Mouse (Mus musculus): ENCODE data around the gene Sema4b. TPM values are rescaled to one million over a fixed set of nuclear protein-coding genes. Genes with fewer than 3 reads are reported as not detected.

Sema4b gene
- polyA plus RNA-seq, 1 experiment from 2014 or later, result 12.4 TPM

GRCm38 (mm10) chr7:80199286-80199685 is 12.6 kb downstream of the Sema4b start:
- ATAC-seq (replicated peaks; ENCODE audit: insufficient number of reproducible peaks, insufficient read depth, low FRiP score, low read depth), result no peak
- Histone ChIP-seq H3K4me2 (peak overlapping the region; percentile 89), H3K9me3 (replicated peaks) (no peaks in the 10 kb centered on the region), H3K4me1 (replicated peaks) (peaks cover 54% of the 10 kb centered on the region), H3K27ac (peak overlapping the region; percentile 82), H3K9ac (peak overlapping the region; percentile 70), H3K4me3 (peak overlapping the region; percentile 65), H3K27me3 (no peaks in the 10 kb centered on the region), H3K36me3 (no peaks in the 10 kb centered on the region)
- WGBS, result 41% methylated on average over 6 of the region's 6 CpGs

GRCm38 (mm10) chr7:80199851-80200587 is 13.4 kb downstream of the Sema4b start:
- no peak overlapping the region; the same call in 1 of the 2 replicates for H3K4me3 ChIP-seq
- no peak overlapping the region for H3K27ac ChIP-seq
- no peaks in the 10 kb centered on the region for H3K27me3 ChIP-seq
- no peak overlapping the region for H3K9ac ChIP-seq
- H3K9me3 ChIP-seq (replicated peaks), result no peaks in the 10 kb centered on the region
- WGBS, result 82% methylated on average over 11 of the region's 11 CpGs
- ATAC-seq (replicated peaks; ENCODE audit: insufficient number of reproducible peaks, insufficient read depth, low FRiP score, low read depth), result no peak
- peaks cover 55% of the 10 kb centered on the region for H3K4me1 ChIP-seq (replicated peaks)
- peak overlapping the region; percentile 89; the same call in 1 of the 2 replicates for H3K4me2 ChIP-seq
- no peaks in the 10 kb centered on the region for H3K36me3 ChIP-seq

- Histone ChIP-seq H3K4me1 (replicated peaks) (peaks cover 58% of the 10 kb centered on the region), H3K36me3 (no peaks in the 10 kb centered on the region), H3K9me3 (replicated peaks) (no peaks in the 10 kb centered on the region), H3K27ac (no peak overlapping the region), H3K9ac (no peak overlapping the region), H3K27me3 (no peaks in the 10 kb centered on the region), H3K4me2 (no peak overlapping the region), H3K4me3 (no peak overlapping the region)
- ATAC-seq (replicated peaks; ENCODE audit: insufficient number of reproducible peaks, insufficient read depth, low FRiP score, low read depth), result no peak
- 88% methylated on average over 6 of the region's 6 CpGs for WGBS
Measured at GRCm38 (mm10) chr7:80200588-80200945, 13.9 kb downstream of the Sema4b start.

GRCm38 (mm10) chr7:80200963-80201539 is 14.4 kb downstream of the Sema4b start:
- Histone ChIP-seq H3K4me2 (no peak overlapping the region), H3K9ac (no peak overlapping the region), H3K27ac (no peak overlapping the region), H3K9me3 (replicated peaks) (no peaks in the 10 kb centered on the region), H3K36me3 (no peaks in the 10 kb centered on the region), H3K4me3 (no peak overlapping the region), H3K4me1 (replicated peaks) (peaks cover 63% of the 10 kb centered on the region), H3K27me3 (no peaks in the 10 kb centered on the region)
- ATAC-seq (replicated peaks; ENCODE audit: insufficient number of reproducible peaks, insufficient read depth, low FRiP score, low read depth), result no peak
- 85% methylated on average over 5 of the region's 5 CpGs for WGBS

- no peaks in the 10 kb centered on the region for H3K27me3 ChIP-seq
- no peak for ATAC-seq (replicated peaks; ENCODE audit: insufficient number of reproducible peaks, insufficient read depth, low FRiP score, low read depth)
- 85% methylated on average over 15 of the region's 15 CpGs for WGBS
- H3K4me2 ChIP-seq, result no peak overlapping the region
- H3K4me1 ChIP-seq (replicated peaks), result peaks cover 73% of the 10 kb centered on the region
- H3K36me3 ChIP-seq, result no peaks in the 10 kb centered on the region
- no peaks in the 10 kb centered on the region for H3K9me3 ChIP-seq (replicated peaks)
- H3K4me3 ChIP-seq, result no peak overlapping the region
- H3K27ac ChIP-seq, result no peak overlapping the region
- no peak overlapping the region for H3K9ac ChIP-seq
Measured at GRCm38 (mm10) chr7:80201888-80202540, 15.4 kb downstream of the Sema4b start.

GRCm38 (mm10) chr7:80202961-80203360 is 16.3 kb downstream of the Sema4b start:
- Histone ChIP-seq H3K36me3 (no peaks in the 10 kb centered on the region), H3K4me2 (no peak overlapping the region), H3K27ac (no peak overlapping the region), H3K27me3 (no peaks in the 10 kb centered on the region), H3K9me3 (replicated peaks) (no peaks in the 10 kb centered on the region), H3K4me1 (replicated peaks) (peaks cover 74% of the 10 kb centered on the region), H3K9ac (no peak overlapping the region), H3K4me3 (no peak overlapping the region)
- whole genome bisulfite sequencing, result 74% methylated on average over 5 of the region's 5 CpGs
- no peak for ATAC-seq (replicated peaks; ENCODE audit: insufficient number of reproducible peaks, insufficient read depth, low FRiP score, low read depth)

GRCm38 (mm10) chr7:80203638-80204096 is 17.0 kb downstream of the Sema4b start:
- H3K36me3 ChIP-seq, result no peaks in the 10 kb centered on the region
- no peaks in the 10 kb centered on the region for H3K9me3 ChIP-seq (replicated peaks)
- H3K27me3 ChIP-seq, result no peaks in the 10 kb centered on the region
- ATAC-seq (replicated peaks; ENCODE audit: insufficient number of reproducible peaks, insufficient read depth, low FRiP score, low read depth), result no peak
- no peak overlapping the region for H3K4me3 ChIP-seq
- peaks cover 81% of the 10 kb centered on the region for H3K4me1 ChIP-seq (replicated peaks)
- peak overlapping the region; percentile 11; the same call in 1 of the 2 replicates for H3K4me2 ChIP-seq
- no peak overlapping the region for H3K9ac ChIP-seq
- H3K27ac ChIP-seq, result no peak overlapping the region
- 53% methylated on average over 12 of the region's 12 CpGs for WGBS

- no peaks in the 10 kb centered on the region for H3K9me3 ChIP-seq (replicated peaks)
- no peak overlapping the region for H3K4me3 ChIP-seq
- WGBS, result 76% methylated on average over 4 of the region's 4 CpGs
- H3K4me1 ChIP-seq (replicated peaks), result peaks cover 82% of the 10 kb centered on the region
- H3K27ac ChIP-seq, result no peak overlapping the region
- no peaks in the 10 kb centered on the region for H3K36me3 ChIP-seq
- no peak overlapping the region for H3K4me2 ChIP-seq
- H3K27me3 ChIP-seq, result no peaks in the 10 kb centered on the region
- no peak for ATAC-seq (replicated peaks; ENCODE audit: insufficient number of reproducible peaks, insufficient read depth, low FRiP score, low read depth)
- no peak overlapping the region for H3K9ac ChIP-seq
Measured at GRCm38 (mm10) chr7:80204362-80204761, 17.7 kb downstream of the Sema4b start.

GRCm38 (mm10) chr7:80204961-80205360 is 18.3 kb downstream of the Sema4b start:
- H3K27me3 ChIP-seq, result no peaks in the 10 kb centered on the region
- H3K4me1 ChIP-seq (replicated peaks), result peaks cover 82% of the 10 kb centered on the region
- H3K27ac ChIP-seq, result no peak overlapping the region
- no peaks in the 10 kb centered on the region for H3K9me3 ChIP-seq (replicated peaks)
- WGBS, result 83% methylated on average over 7 of the region's 7 CpGs
- no peaks in the 10 kb centered on the region for H3K36me3 ChIP-seq
- no peak overlapping the region for H3K4me2 ChIP-seq
- no peak for ATAC-seq (replicated peaks; ENCODE audit: insufficient number of reproducible peaks, insufficient read depth, low FRiP score, low read depth)
- no peak overlapping the region for H3K9ac ChIP-seq
- no peak overlapping the region for H3K4me3 ChIP-seq

GRCm38 (mm10) chr7:80205705-80206589 is 19.3 kb downstream of the Sema4b start:
- no peaks in the 10 kb centered on the region for H3K36me3 ChIP-seq
- 83% methylated on average over 12 of the region's 12 CpGs for WGBS
- 0 out of 2 replicates have a peak overlapping the region, but pooled peaks have one; percentile 9 for H3K27ac ChIP-seq
- H3K9ac ChIP-seq, result no peak overlapping the region
- ATAC-seq (replicated peaks; ENCODE audit: insufficient number of reproducible peaks, insufficient read depth, low FRiP score, low read depth), result no peak
- H3K9me3 ChIP-seq (replicated peaks), result no peaks in the 10 kb centered on the region
- peaks cover 82% of the 10 kb centered on the region for H3K4me1 ChIP-seq (replicated peaks)
- no peak overlapping the region for H3K4me3 ChIP-seq
- no peak overlapping the region for H3K4me2 ChIP-seq
- H3K27me3 ChIP-seq, result no peaks in the 10 kb centered on the region

- peaks cover 73% of the 10 kb centered on the region for H3K4me1 ChIP-seq (replicated peaks)
- WGBS, result 44% methylated on average over 3 of the region's 3 CpGs
- no peaks in the 10 kb centered on the region for H3K36me3 ChIP-seq
- peak overlapping the region; percentile 89 for H3K27ac ChIP-seq
- H3K4me2 ChIP-seq, result peak overlapping the region; percentile 40; the same call in 1 of the 2 replicates
- no peaks in the 10 kb centered on the region for H3K9me3 ChIP-seq (replicated peaks)
- H3K9ac ChIP-seq, result peak overlapping the region; percentile 30; the same call in 1 of the 2 replicates
- no peak for ATAC-seq (replicated peaks; ENCODE audit: insufficient number of reproducible peaks, insufficient read depth, low FRiP score, low read depth)
- H3K27me3 ChIP-seq, result no peaks in the 10 kb centered on the region
- no peak overlapping the region for H3K4me3 ChIP-seq
Measured at GRCm38 (mm10) chr7:80207314-80207731, 20.7 kb downstream of the Sema4b start.
